Mouse (Mus musculus): ENCODE measurements around the gene Pcdh17. TPM values are rescaled to one million over a fixed set of nuclear protein-coding genes. Genes with fewer than 3 reads are reported as not detected.

Gene Pcdh17
- polyA plus RNA-seq, 1 experiment = 11.3 TPM

DNA sequence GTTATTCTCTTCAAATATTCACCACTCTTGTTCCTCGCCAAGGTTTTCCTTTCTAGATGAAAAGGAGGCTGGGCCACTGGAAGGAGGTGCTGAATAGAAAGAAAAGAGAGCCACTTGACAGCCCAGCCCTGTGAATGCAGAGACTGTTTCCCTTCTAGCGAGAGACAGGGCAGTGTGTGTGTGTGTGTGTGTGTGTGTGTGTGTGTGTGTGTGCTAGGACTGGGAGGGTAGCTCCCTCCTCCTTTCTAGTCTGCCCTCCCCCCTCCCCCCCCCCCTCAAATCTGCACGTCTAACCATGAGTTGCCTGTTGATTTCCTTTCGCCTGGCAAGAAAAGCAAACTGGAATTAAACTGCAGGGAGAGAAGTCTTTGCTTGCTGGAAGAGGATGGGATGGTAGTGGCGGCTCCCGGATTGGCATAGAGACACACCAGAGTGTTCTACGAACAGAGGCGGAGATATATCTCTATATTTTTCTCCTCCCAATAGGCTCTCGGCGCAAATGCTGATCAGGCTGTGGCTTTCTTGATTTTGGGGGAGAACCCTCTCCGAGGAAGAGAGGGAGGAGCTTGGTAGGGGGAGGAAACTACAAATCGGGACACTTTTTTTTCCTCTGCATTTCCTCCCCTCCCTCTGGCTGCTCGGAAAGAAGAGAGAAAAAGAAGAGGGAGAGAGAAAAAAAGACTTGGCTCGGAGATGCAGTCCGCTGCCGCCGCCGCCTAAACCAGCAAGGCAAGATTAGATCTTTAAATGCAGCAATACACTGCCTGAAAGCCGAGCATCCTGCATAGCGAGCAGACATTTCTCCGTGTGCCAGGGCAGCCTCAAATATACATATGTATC is 1.5 kb downstream of the Pcdh17 start:
- Histone ChIP-seq H3K27ac (ENCODE audit: insufficient read depth, low read length) (peak overlapping the region; percentile 48; the same call in 1 of the 2 replicates), H3K4me3 (ENCODE audit: insufficient read depth, low read length) (peak overlapping the region; percentile 82), H3K4me1 (ENCODE audit: control insufficient read depth, insufficient read depth, low read length) (no peaks in the 10 kb centered on the region)
- no peak for TF ChIP-seq CTCF (IDR thresholded peaks at IDR 0.05; ENCODE audit: extremely low read depth, insufficient read depth, low read length)
- peak; percentile 39; the same call in 1 of the 2 replicates for TF ChIP-seq POLR2A (IDR thresholded peaks at IDR 0.05; ENCODE audit: extremely low read depth, insufficient read depth, low read length)

DNA sequence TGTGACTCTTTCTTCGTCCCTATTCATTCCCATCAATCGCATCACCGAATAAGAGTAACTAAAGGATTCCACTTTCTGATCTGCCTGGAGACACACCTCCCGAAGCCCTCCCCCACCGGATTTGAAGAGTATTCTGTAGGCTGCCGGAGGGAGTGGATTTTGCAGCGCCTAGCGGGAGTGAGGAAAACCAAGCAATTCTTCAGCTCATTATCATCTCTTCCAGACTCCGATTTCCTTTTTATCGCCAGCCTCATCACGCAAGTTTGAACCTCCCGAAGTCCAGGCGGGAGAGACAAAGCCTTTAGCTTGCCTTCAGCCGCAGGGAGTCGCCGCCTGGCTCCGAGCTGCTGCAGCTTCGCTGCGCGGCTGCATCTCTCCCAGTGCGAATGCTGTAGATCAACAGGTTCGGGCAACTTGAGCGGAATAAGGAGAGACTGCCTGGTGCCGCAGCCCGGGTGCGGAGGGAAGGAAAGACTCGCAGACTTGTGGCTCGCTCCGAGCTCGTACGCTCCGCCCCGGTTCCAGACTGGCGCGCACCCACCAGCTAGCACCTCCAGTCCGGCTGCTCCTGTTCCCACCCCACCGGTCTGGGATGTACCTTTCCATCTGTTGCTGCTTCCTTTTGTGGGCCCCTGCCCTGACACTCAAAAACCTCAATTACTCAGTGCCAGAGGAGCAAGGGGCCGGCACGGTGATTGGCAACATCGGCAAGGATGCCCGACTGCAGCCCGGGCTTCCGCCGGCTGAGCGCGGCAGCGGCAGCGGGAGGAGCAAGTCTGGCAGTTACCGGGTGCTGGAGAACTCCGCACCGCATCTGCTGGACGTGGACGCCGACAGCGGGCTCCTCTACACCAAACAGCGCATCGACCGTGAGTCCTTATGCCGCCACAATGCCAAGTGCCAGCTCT is 2.4 kb downstream of the Pcdh17 start:
- peak overlapping the region; percentile 4; the same call in 1 of the 2 replicates for H3K27ac ChIP-seq (ENCODE audit: insufficient read depth, low read length)
- no peaks in the 10 kb centered on the region for H3K4me1 ChIP-seq (ENCODE audit: control insufficient read depth, insufficient read depth, low read length)
- H3K4me3 ChIP-seq (ENCODE audit: insufficient read depth, low read length) = peak overlapping the region; percentile 82
- no peak for TF ChIP-seq CTCF (IDR thresholded peaks at IDR 0.05; ENCODE audit: extremely low read depth, insufficient read depth, low read length)
- 0 out of 2 replicates have a peak, but pooled peaks have one; percentile 10 for TF ChIP-seq POLR2A (IDR thresholded peaks at IDR 0.05; ENCODE audit: extremely low read depth, insufficient read depth, low read length)

DNA sequence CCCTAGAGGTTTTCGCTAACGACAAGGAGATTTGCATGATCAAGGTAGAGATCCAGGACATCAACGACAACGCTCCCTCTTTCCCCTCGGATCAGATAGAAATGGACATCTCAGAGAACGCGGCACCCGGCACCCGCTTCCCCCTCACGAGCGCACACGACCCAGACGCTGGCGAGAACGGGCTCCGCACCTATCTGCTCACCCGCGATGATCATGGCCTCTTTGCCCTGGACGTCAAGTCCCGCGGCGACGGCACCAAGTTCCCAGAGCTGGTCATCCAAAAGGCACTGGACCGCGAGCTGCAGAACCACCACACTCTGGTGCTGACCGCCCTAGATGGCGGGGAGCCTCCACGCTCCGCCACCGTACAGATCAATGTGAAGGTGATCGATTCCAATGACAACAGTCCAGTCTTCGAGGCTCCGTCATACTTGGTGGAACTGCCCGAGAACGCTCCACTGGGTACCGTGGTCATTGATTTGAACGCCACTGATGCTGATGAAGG is 3.1 kb downstream of the Pcdh17 start:
- peak overlapping the region; percentile 82 for H3K4me3 ChIP-seq (ENCODE audit: insufficient read depth, low read length)
- H3K27ac ChIP-seq (ENCODE audit: insufficient read depth, low read length) = peak overlapping the region; percentile 4; the same call in 1 of the 2 replicates
- H3K4me1 ChIP-seq (ENCODE audit: control insufficient read depth, insufficient read depth, low read length) = no peaks in the 10 kb centered on the region
- no peak for TF ChIP-seq CTCF (IDR thresholded peaks at IDR 0.05; ENCODE audit: extremely low read depth, insufficient read depth, low read length)
- TF ChIP-seq POLR2A (IDR thresholded peaks at IDR 0.05; ENCODE audit: extremely low read depth, insufficient read depth, low read length) = no peak

DNA sequence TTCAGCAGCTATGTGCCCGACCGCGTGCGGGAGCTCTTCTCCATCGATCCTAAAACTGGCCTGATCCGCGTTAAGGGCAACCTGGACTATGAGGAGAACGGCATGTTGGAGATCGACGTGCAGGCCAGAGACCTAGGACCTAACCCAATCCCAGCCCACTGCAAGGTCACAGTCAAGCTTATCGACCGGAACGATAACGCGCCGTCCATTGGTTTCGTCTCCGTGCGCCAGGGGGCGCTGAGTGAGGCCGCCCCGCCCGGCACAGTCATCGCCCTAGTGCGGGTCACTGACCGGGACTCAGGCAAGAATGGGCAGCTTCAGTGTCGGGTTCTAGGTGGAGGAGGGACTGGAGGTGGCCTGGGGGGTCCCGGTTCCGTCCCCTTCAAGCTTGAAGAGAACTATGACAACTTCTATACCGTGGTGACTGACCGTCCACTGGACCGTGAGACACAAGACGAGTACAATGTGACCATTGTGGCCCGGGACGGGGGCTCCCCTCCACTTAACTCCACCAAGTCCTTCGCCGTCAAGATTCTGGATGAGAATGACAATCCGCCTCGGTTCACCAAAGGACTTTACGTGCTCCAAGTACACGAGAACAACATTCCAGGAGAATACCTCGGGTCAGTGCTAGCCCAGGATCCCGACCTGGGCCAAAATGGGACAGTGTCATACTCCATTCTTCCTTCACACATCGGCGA is 3.7 kb downstream of the Pcdh17 start:
- Histone ChIP-seq H3K4me3 (ENCODE audit: insufficient read depth, low read length) (peak overlapping the region; percentile 82), H3K4me1 (ENCODE audit: control insufficient read depth, insufficient read depth, low read length) (no peaks in the 10 kb centered on the region), H3K27ac (ENCODE audit: insufficient read depth, low read length) (no peak overlapping the region)
- TF ChIP-seq CTCF (IDR thresholded peaks at IDR 0.05; ENCODE audit: extremely low read depth, insufficient read depth, low read length) (peak; percentile 38; the same call in 1 of the 2 replicates), POLR2A (IDR thresholded peaks at IDR 0.05; ENCODE audit: extremely low read depth, insufficient read depth, low read length) (no peak)

DNA sequence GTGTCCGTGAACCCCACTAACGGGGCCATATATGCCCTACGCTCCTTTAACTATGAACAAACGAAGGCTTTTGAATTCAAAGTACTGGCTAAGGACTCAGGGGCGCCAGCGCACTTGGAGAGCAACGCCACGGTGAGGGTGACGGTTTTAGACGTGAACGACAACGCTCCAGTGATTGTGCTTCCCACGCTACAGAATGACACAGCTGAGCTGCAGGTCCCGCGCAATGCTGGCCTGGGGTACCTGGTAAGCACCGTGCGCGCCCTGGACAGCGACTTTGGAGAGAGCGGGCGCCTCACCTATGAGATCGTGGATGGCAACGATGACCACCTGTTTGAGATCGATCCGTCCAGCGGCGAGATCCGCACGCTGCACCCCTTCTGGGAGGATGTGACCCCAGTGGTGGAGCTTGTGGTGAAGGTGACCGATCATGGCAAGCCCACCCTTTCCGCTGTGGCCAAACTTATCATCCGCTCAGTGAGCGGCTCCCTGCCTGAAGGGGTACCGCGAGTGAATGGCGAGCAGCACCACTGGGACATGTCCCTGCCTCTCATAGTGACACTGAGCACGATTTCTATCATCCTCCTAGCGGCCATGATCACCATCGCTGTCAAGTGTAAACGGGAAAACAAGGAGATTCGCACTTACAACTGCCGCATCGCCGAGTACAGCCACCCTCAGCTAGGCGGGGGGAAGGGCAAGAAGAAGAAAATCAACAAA is 4.5 kb downstream of the Pcdh17 start:
- H3K27ac ChIP-seq (ENCODE audit: insufficient read depth, low read length) = peak overlapping the region; percentile 24; the same call in 1 of the 2 replicates
- peak overlapping the region; percentile 82 for H3K4me3 ChIP-seq (ENCODE audit: insufficient read depth, low read length)
- 0 out of 2 replicates have a peak, but pooled peaks have one; percentile 14 for TF ChIP-seq POLR2A (IDR thresholded peaks at IDR 0.05; ENCODE audit: extremely low read depth, insufficient read depth, low read length)
- peak; percentile 28; the same call in 1 of the 2 replicates for TF ChIP-seq CTCF (IDR thresholded peaks at IDR 0.05; ENCODE audit: extremely low read depth, insufficient read depth, low read length)
- H3K4me1 ChIP-seq (ENCODE audit: control insufficient read depth, insufficient read depth, low read length) = no peaks in the 10 kb centered on the region

DNA sequence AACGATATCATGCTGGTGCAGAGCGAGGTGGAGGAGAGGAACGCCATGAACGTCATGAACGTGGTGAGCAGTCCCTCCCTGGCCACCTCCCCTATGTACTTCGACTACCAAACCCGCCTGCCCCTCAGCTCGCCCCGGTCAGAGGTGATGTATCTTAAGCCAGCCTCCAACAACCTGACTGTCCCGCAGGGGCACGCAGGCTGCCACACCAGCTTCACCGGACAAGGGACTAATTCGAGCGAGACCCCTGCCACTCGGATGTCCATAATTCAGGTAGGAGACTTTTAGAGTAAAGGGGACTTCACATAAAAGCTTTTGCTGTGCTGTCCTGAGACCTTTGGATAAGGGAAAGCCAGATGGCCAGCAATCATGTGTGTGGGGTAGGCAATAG is 5.0 kb downstream of the Pcdh17 start:
- TF ChIP-seq CTCF (IDR thresholded peaks at IDR 0.05; ENCODE audit: extremely low read depth, insufficient read depth, low read length) (no peak), POLR2A (IDR thresholded peaks at IDR 0.05; ENCODE audit: extremely low read depth, insufficient read depth, low read length) (no peak)
- Histone ChIP-seq H3K4me1 (ENCODE audit: control insufficient read depth, insufficient read depth, low read length) (no peaks in the 10 kb centered on the region), H3K27ac (ENCODE audit: insufficient read depth, low read length) (peak overlapping the region; percentile 24; the same call in 1 of the 2 replicates)

DNA sequence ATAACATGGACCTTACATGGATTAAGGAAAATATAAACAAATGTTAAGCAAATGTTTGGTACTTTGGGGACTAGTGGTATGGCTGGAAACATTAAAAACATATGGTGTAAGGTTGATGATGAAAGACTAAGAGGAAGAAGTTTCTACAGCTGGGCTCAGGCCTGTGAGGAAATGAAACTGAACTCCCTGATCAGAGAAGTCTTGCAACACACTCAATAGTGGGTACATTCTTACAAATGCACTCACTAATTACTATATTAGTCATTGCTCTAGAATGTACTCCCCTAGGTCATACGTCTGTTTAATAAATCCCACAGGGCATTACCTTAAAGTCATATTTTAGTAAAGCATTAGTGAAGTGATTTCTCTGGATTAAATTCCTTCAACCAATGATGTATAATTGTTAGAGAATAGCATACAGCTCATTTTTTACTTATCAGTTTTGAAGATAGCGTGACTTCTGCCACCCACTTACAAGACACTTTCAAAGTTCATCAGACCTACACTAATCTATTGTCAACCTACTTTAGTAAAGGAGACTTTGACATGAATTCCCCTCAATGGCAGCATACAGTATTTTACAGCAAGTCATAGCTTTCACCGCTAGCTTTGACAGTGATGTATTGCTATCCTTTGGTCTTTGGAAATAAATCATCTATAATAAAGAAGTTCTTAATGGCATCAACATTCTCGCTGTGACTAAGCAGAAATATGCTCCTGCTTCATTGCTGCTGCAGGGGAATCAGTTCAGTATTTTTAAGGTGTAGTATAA is 10.9 kb downstream of the Pcdh17 start:
- TF ChIP-seq CTCF (IDR thresholded peaks at IDR 0.05; ENCODE audit: extremely low read depth, insufficient read depth, low read length) = no peak
- no peak for TF ChIP-seq POLR2A (IDR thresholded peaks at IDR 0.05; ENCODE audit: extremely low read depth, insufficient read depth, low read length)
- no peak overlapping the region for H3K27ac ChIP-seq (ENCODE audit: insufficient read depth, low read length)
- no peak overlapping the region for H3K4me3 ChIP-seq (ENCODE audit: insufficient read depth, low read length)
- no peaks in the 10 kb centered on the region for H3K4me1 ChIP-seq (ENCODE audit: control insufficient read depth, insufficient read depth, low read length)

More for the DNA sequence above, 5.0 kb downstream of the Pcdh17 start:
- peak overlapping the region; percentile 82 for H3K4me3 ChIP-seq (ENCODE audit: insufficient read depth, low read length)

DNA sequence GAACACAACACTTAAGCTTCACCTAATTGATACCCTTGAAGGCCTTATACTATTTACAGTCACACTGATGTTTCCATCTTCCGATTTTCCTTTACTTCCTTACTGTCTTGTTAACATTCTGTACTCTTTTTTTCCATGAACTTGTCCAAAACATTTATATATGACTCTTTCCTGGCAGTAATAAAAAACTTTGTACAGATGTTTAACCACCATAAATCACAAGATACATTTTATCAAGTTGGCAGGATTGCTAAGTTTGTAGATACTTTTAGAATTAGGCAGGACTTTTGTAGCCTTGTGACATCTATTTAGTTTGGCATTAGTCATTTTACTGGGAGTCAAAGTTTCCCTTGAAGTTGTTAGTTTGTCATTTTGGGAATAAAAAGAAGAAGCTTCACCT is 32.1 kb downstream of the Pcdh17 start:
- no peak for TF ChIP-seq CTCF (IDR thresholded peaks at IDR 0.05; ENCODE audit: extremely low read depth, insufficient read depth, low read length)
- TF ChIP-seq POLR2A (IDR thresholded peaks at IDR 0.05; ENCODE audit: extremely low read depth, insufficient read depth, low read length) = no peak
- no peaks in the 10 kb centered on the region for H3K4me1 ChIP-seq (ENCODE audit: control insufficient read depth, insufficient read depth, low read length)
- no peak overlapping the region for H3K27ac ChIP-seq (ENCODE audit: insufficient read depth, low read length)
- H3K4me3 ChIP-seq (ENCODE audit: insufficient read depth, low read length) = no peak overlapping the region
